Mouse (Mus musculus) embryonic facial prominence, embryonic 14.5 days (tissue): ENCODE data around the gene Pam. TPM values are rescaled to one million over a fixed set of nuclear protein-coding genes. Genes with fewer than 3 reads are reported as not detected.

ENCODE experiments used
- ATAC-seq: fragments of 200-750 bp; cut with Nextera tagmentation; 2 replicates; pipeline ENCODE4 v1.8.0; 2017; ENCODE audit warnings: low read depth, moderate number of reproducible peaks, moderate TSS enrichment
- DNase-seq: peaks from one replicate; pipeline ENCODE4 v3.0.0-alpha.2; 2015; ENCODE audit warnings: low spot score
- H3K27ac ChIP-seq: fragments of 300-500 bp; sonication (generic); replicated peaks from 2 replicates; pipeline ENCODE4 v1.5.1; 2014; ENCODE audit warnings: low read depth, mild to moderate bottlenecking, low read length, moderate library complexity
- H3K27me3 ChIP-seq: fragments of 300-500 bp; sonication (generic); replicated peaks from 2 replicates; pipeline ENCODE4 v1.6.1; 2014; ENCODE audit warnings: low read length; ENCODE audit not compliant: control insufficient read depth, insufficient read depth
- H3K36me3 ChIP-seq: fragments of 300-500 bp; sonication (generic); 2 replicates; pipeline ENCODE4 v1.6.1; 2014; ENCODE audit warnings: low read length, mixed read lengths; ENCODE audit not compliant: control insufficient read depth, insufficient read depth
- H3K4me1 ChIP-seq: fragments of 300-500 bp; sonication (generic); 2 replicates; pipeline ENCODE4 v1.6.1; 2014; ENCODE audit warnings: antibody characterized with exemption, low read length; ENCODE audit not compliant: control insufficient read depth, insufficient read depth
- H3K4me2 ChIP-seq: fragments of 300-500 bp; sonication (generic); 2 replicates; pipeline ENCODE4 v1.6.1; 2014; ENCODE audit warnings: low read depth, mild to moderate bottlenecking, low read length, moderate library complexity, mixed read lengths
- H3K4me3 ChIP-seq: fragments of 300-500 bp; sonication (generic); 2 replicates; pipeline ENCODE4 v1.5.1; 2014; ENCODE audit warnings: low read depth, mild to moderate bottlenecking, low read length
- H3K9ac ChIP-seq: fragments of 300-500 bp; sonication (generic); 2 replicates; pipeline ENCODE4 v1.6.1; 2014; ENCODE audit warnings: low read depth, mild to moderate bottlenecking, low read length, moderate library complexity, mixed read lengths
- H3K9me3 ChIP-seq: fragments of 300-500 bp; sonication (generic); 2 replicates; pipeline ENCODE4 v1.6.1; 2016; ENCODE audit warnings: low read length; ENCODE audit not compliant: control insufficient read depth
- WGBS: fragments of 180-500 bp; shearing (Covaris S2); extraction: QIAGEN DNeasy Blood & Tissue Kit; methylation state at CpG from one replicate; pipeline ENCODE4 v1.1.7; 2014; 5-methylcytosine and 5-hydroxymethylcytosine counted together
- polyA plus RNA-seq: library from polyadenylated mRNA; unstranded; fragments of >200 nt; fragmentation: Nextera tagmentation; extraction: Ambion mirVana; gene quantifications from 2 replicates; pipeline ENCODE4 v1.2.1, GENCODE M21; 2014

The Pam gene
- polyA plus RNA-seq, 1 experiment from 2014 or later = 50.1 TPM

- H3K4me3 ChIP-seq = no peak overlapping the region
- H3K27ac ChIP-seq = no peak overlapping the region
- WGBS = 94% methylated on average over 7 of the region's 7 CpGs
- DNase-seq (no peak), ATAC-seq (no peak)
- no peak overlapping the region for H3K4me2 ChIP-seq
- H3K9ac ChIP-seq = no peak overlapping the region
- no peaks in the 10 kb centered on the region for H3K36me3 ChIP-seq
- H3K27me3 ChIP-seq = no peaks in the 10 kb centered on the region
- no peaks in the 10 kb centered on the region for H3K9me3 ChIP-seq
- no peaks in the 10 kb centered on the region; the same call in 1 of the 2 replicates for H3K4me1 ChIP-seq
Measured at GRCm38 (mm10) chr1:97822904-97823303, 272.5 kb downstream of the Pam start.

- Histone ChIP-seq H3K27me3 (no peaks in the 10 kb centered on the region), H3K9ac (no peak overlapping the region)
- WGBS = 82% methylated on average over 5 of the region's 5 CpGs
Measured at GRCm38 (mm10) chr1:97822203-97822602, 273.2 kb downstream of the Pam start.

GRCm38 (mm10) chr1:97821282-97821681 is 274.2 kb downstream of the Pam start:
- Histone ChIP-seq H3K4me3 (no peak overlapping the region), H3K4me2 (no peak overlapping the region), H3K4me1 (no peaks in the 10 kb centered on the region; the same call in 1 of the 2 replicates), H3K27ac (no peak overlapping the region), H3K36me3 (no peaks in the 10 kb centered on the region), H3K9me3 (no peaks in the 10 kb centered on the region), H3K27me3 (no peaks in the 10 kb centered on the region), H3K9ac (no peak overlapping the region)
- ATAC-seq (no peak), DNase-seq (no peak)
- 91% methylated on average over 3 of the region's 3 CpGs for WGBS

More at GRCm38 (mm10) chr1:97822203-97822602, 273.2 kb downstream of the Pam start:
- no peak overlapping the region for H3K4me2 ChIP-seq
- H3K27ac ChIP-seq = no peak overlapping the region
- ATAC-seq (no peak), DNase-seq (no peak)
- H3K9me3 ChIP-seq = no peaks in the 10 kb centered on the region
- no peak overlapping the region for H3K4me3 ChIP-seq
- no peaks in the 10 kb centered on the region; the same call in 1 of the 2 replicates for H3K4me1 ChIP-seq
- no peaks in the 10 kb centered on the region for H3K36me3 ChIP-seq

GRCm38 (mm10) chr1:97809255-97809912 is 286.1 kb downstream of the Pam start:
- H3K4me2 ChIP-seq = no peak overlapping the region
- H3K27me3 ChIP-seq = no peaks in the 10 kb centered on the region
- no peaks in the 10 kb centered on the region for H3K36me3 ChIP-seq
- H3K4me1 ChIP-seq = no peaks in the 10 kb centered on the region
- no peak overlapping the region for H3K9ac ChIP-seq
- DNase-seq (peak; percentile 36), ATAC-seq (no peak)
- H3K4me3 ChIP-seq = no peak overlapping the region
- H3K9me3 ChIP-seq = no peaks in the 10 kb centered on the region
- WGBS = 33% methylated on average over 2 of the region's 2 CpGs
- no peak overlapping the region for H3K27ac ChIP-seq

GRCm38 (mm10) chr1:97804520-97804919 is 290.9 kb downstream of the Pam start:
- H3K9me3 ChIP-seq = no peaks in the 10 kb centered on the region
- H3K4me2 ChIP-seq = no peak overlapping the region
- no peak overlapping the region for H3K4me3 ChIP-seq
- ATAC-seq (no peak), DNase-seq (no peak)
- H3K27ac ChIP-seq = no peak overlapping the region
- no peaks in the 10 kb centered on the region for H3K4me1 ChIP-seq
- H3K36me3 ChIP-seq = no peaks in the 10 kb centered on the region
- no peaks in the 10 kb centered on the region for H3K27me3 ChIP-seq
- no peak overlapping the region for H3K9ac ChIP-seq

- no peaks in the 10 kb centered on the region for H3K27me3 ChIP-seq
- no peaks in the 10 kb centered on the region for H3K36me3 ChIP-seq
- no peak overlapping the region for H3K9ac ChIP-seq
- H3K27ac ChIP-seq = no peak overlapping the region
- DNase-seq (peak; percentile 40), ATAC-seq (no peak)
- H3K4me3 ChIP-seq = no peak overlapping the region
- H3K4me2 ChIP-seq = no peak overlapping the region
- no peaks in the 10 kb centered on the region for H3K9me3 ChIP-seq
- H3K4me1 ChIP-seq = no peaks in the 10 kb centered on the region
- 44% methylated on average over 4 of the region's 4 CpGs for WGBS
Measured at GRCm38 (mm10) chr1:97802207-97802902, 293.1 kb downstream of the Pam start.

- no peak overlapping the region for H3K27ac ChIP-seq
- H3K9ac ChIP-seq = no peak overlapping the region
- 0 out of 2 replicates have a peak, but pooled peaks cover 3% of the 10 kb centered on the region for H3K36me3 ChIP-seq
- H3K9me3 ChIP-seq = no peaks in the 10 kb centered on the region
- no peak overlapping the region for H3K4me3 ChIP-seq
- H3K27me3 ChIP-seq = no peaks in the 10 kb centered on the region
- DNase-seq (no peak), ATAC-seq (no peak)
- WGBS = 77% methylated on average over 9 of the region's 9 CpGs
- H3K4me1 ChIP-seq = no peaks in the 10 kb centered on the region
- H3K4me2 ChIP-seq = no peak overlapping the region
Measured at GRCm38 (mm10) chr1:97795936-97796335, 299.5 kb downstream of the Pam start.

- H3K4me2 ChIP-seq = no peak overlapping the region
- H3K4me3 ChIP-seq = no peak overlapping the region
- no peak overlapping the region for H3K9ac ChIP-seq
- WGBS = 76% methylated on average over 3 of the region's 3 CpGs
- DNase-seq (no peak), ATAC-seq (no peak)
- no peak overlapping the region for H3K27ac ChIP-seq
- no peaks in the 10 kb centered on the region for H3K4me1 ChIP-seq
- no peaks in the 10 kb centered on the region for H3K9me3 ChIP-seq
- H3K36me3 ChIP-seq = 0 out of 2 replicates have a peak, but pooled peaks cover 3% of the 10 kb centered on the region
- no peaks in the 10 kb centered on the region for H3K27me3 ChIP-seq
Measured at GRCm38 (mm10) chr1:97794110-97794509, 301.3 kb downstream of the Pam start.
